Mouse (Mus musculus): Measurements from ENCODE around the gene Ppm1f. TPM values are rescaled to one million over a fixed set of nuclear protein-coding genes. Genes with fewer than 3 reads are reported as not detected.
A peak's percentile ranks its signal among the peaks of the same experiment; 100 is the strongest.

Ppm1f gene
- polyA plus RNA-seq, 1 experiment: 17.9 TPM

DNA sequence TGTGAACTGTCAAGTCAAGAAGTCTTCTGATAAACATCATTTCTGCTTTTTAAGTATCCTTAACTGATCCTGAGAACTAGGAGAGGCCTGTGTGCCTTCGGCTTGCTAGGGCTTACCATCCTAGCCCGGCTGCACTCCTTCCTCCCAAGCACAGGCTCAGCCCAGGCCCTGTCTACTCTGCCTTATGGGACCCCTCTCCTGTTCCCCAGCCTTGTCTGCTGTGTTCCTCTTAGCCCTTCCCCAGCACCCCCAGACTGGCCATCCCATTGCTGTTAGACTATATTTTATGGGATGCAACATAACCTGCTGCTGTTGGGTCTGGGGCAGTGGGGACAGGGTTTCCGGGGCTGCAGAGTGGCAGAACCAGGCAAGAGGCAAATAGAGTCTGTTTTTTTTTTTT, 34.1 kb downstream of the Ppm1f start:
- no peak for TF ChIP-seq CEBPB (IDR thresholded peaks at IDR 0.05; ENCODE audit: insufficient read depth, poor library complexity, severe bottlenecking)
- TF ChIP-seq REST (IDR thresholded peaks at IDR 0.05; ENCODE audit: insufficient read depth, insufficient read length): no peak
- no peak for TF ChIP-seq TCF3 (IDR thresholded peaks at IDR 0.05; ENCODE audit: insufficient read length, low read depth)
- TF ChIP-seq TCF12 (IDR thresholded peaks at IDR 0.05; ENCODE audit: insufficient read depth, poor library complexity, severe bottlenecking): no peak
- TF ChIP-seq POLR2AphosphoS2 (IDR thresholded peaks at IDR 0.05; ENCODE audit: insufficient read length, low read depth): no peak
- TF ChIP-seq MYOD1 (IDR thresholded peaks at IDR 0.05; ENCODE audit: control insufficient read depth in 1 of 3, insufficient read length in 2 of 3, low read depth in 2 of 3): no peak
- TF ChIP-seq MYOG (IDR thresholded peaks at IDR 0.05; ENCODE audit: control insufficient read depth in 1 of 3, insufficient read depth in 1 of 3, insufficient read length in 2 of 3, low read depth in 2 of 3): no peak
- TF ChIP-seq SRF (IDR thresholded peaks at IDR 0.05; ENCODE audit: control insufficient read depth, insufficient read length, low read depth): no peak
- no peak for TF ChIP-seq USF1 (IDR thresholded peaks at IDR 0.05; ENCODE audit: low read depth)
- TF ChIP-seq E2F4 (IDR thresholded peaks at IDR 0.05; ENCODE audit: insufficient read depth): no peak
- TF ChIP-seq POLR2A (IDR thresholded peaks at IDR 0.05; ENCODE audit: insufficient read length, low read depth): no peak
- TF ChIP-seq MAX (IDR thresholded peaks at IDR 0.05; ENCODE audit: low read depth): no peak
- no peaks in the 10 kb centered on the region for H3K27me3 ChIP-seq (ENCODE audit: control insufficient read depth, insufficient read depth, insufficient read length)
- H3K4me2 ChIP-seq (ENCODE audit: low read depth): no peak overlapping the region
- no peak overlapping the region for H3ac ChIP-seq (ENCODE audit: control insufficient read depth, insufficient read length)
- no peaks in the 10 kb centered on the region for H3K36me3 ChIP-seq (ENCODE audit: control insufficient read depth, insufficient read depth)
- H3K4me3 ChIP-seq: no peak overlapping the region
- no peaks in the 10 kb centered on the region for H3K79me2 ChIP-seq (ENCODE audit: control insufficient read depth, insufficient read depth)

DNA sequence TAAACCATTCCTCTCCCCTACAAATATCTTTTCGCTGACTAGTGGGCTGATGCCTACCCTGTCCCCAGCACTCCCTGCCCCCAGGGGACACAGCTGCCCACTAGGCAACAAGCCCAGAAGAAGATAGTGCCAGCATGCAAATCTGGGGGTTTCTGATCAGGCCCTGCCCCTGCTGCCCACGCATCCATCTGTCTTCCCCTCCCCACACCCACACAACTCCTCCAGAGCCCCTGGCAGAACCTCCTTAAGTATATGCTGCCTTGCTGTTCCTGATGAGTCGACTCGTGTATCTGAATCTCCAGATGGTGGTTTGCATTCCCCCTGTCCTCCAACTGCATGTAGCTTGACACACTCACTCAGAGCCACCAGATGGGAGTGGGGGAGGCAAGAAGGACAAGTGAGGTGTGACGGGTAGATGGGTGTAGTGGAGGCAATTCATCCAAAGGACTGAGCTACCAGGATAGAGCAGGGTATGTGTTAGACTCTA, 34.6 kb downstream of the Ppm1f start:
- no peak overlapping the region for H3K4me2 ChIP-seq (ENCODE audit: low read depth)
- no peaks in the 10 kb centered on the region for H3K27me3 ChIP-seq (ENCODE audit: control insufficient read depth, insufficient read depth, insufficient read length)
- H3ac ChIP-seq (ENCODE audit: control insufficient read depth, insufficient read length): no peak overlapping the region
- no peaks in the 10 kb centered on the region for H3K79me2 ChIP-seq (ENCODE audit: control insufficient read depth, insufficient read depth)
- TF ChIP-seq TCF12 (IDR thresholded peaks at IDR 0.05; ENCODE audit: insufficient read depth, poor library complexity, severe bottlenecking) (no peak), MYOG (IDR thresholded peaks at IDR 0.05; ENCODE audit: control insufficient read depth in 1 of 3, insufficient read depth in 1 of 3, insufficient read length in 2 of 3, low read depth in 2 of 3) (peak in 1 of 3 experiments; percentile 51), MYOD1 (IDR thresholded peaks at IDR 0.05; ENCODE audit: control insufficient read depth in 1 of 3, insufficient read length in 2 of 3, low read depth in 2 of 3) (peak in 2 of 3 experiments; percentile 17 to 33), CEBPB (IDR thresholded peaks at IDR 0.05; ENCODE audit: insufficient read depth, poor library complexity, severe bottlenecking) (no peak), E2F4 (IDR thresholded peaks at IDR 0.05; ENCODE audit: insufficient read depth) (no peak), MAX (IDR thresholded peaks at IDR 0.05; ENCODE audit: low read depth) (no peak), USF1 (IDR thresholded peaks at IDR 0.05; ENCODE audit: low read depth) (no peak), TCF3 (IDR thresholded peaks at IDR 0.05; ENCODE audit: insufficient read length, low read depth) (no peak)
- no peaks in the 10 kb centered on the region for H3K36me3 ChIP-seq (ENCODE audit: control insufficient read depth, insufficient read depth)
- H3K4me3 ChIP-seq: no peak overlapping the region

DNA sequence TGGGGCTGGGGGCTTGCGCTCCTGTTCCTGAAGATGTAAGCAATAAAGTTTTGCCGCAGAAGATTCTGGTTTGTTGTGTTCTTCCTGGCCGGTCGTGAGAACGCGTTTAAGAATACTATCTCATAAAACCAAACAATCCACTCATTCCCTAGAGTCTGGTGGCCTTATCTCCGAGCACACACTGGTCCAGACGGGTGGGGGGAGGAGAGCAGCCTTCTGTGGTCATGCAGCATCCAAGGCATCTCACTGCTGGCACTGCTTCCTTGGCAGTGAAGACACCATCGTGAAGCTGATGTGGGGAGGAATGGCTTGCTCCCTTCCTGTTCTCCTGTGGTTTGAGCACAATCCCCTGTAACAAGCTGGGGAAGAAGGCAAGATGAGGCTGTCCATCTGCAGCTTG, 43.3 kb downstream of the Ppm1f start:
- no peak for TF ChIP-seq SRF (IDR thresholded peaks at IDR 0.05; ENCODE audit: control insufficient read depth, insufficient read length, low read depth)
- no peak for TF ChIP-seq POLR2A (IDR thresholded peaks at IDR 0.05; ENCODE audit: insufficient read length, low read depth)
- TF ChIP-seq MYOG (IDR thresholded peaks at IDR 0.05; ENCODE audit: control insufficient read depth in 1 of 3, insufficient read depth in 1 of 3, insufficient read length in 2 of 3, low read depth in 2 of 3): no peak
- no peak for TF ChIP-seq E2F4 (IDR thresholded peaks at IDR 0.05; ENCODE audit: insufficient read depth)
- no peak for TF ChIP-seq USF1 (IDR thresholded peaks at IDR 0.05; ENCODE audit: low read depth)
- TF ChIP-seq POLR2AphosphoS2 (IDR thresholded peaks at IDR 0.05; ENCODE audit: insufficient read length, low read depth): no peak
- TF ChIP-seq TCF12 (IDR thresholded peaks at IDR 0.05; ENCODE audit: insufficient read depth, poor library complexity, severe bottlenecking): no peak
- TF ChIP-seq CEBPB (IDR thresholded peaks at IDR 0.05; ENCODE audit: insufficient read depth, poor library complexity, severe bottlenecking): no peak
- TF ChIP-seq TCF3 (IDR thresholded peaks at IDR 0.05; ENCODE audit: insufficient read length, low read depth): no peak
- Histone ChIP-seq H3K4me2 (ENCODE audit: low read depth) (no peak overlapping the region), H3K36me3 (ENCODE audit: control insufficient read depth, insufficient read depth) (no peaks in the 10 kb centered on the region), H3K27me3 (ENCODE audit: control insufficient read depth, insufficient read depth, insufficient read length) (no peaks in the 10 kb centered on the region), H3ac (ENCODE audit: control insufficient read depth, insufficient read length) (no peak overlapping the region), H3K4me3 (no peak overlapping the region), H3K79me2 (ENCODE audit: control insufficient read depth, insufficient read depth) (no peaks in the 10 kb centered on the region)

DNA sequence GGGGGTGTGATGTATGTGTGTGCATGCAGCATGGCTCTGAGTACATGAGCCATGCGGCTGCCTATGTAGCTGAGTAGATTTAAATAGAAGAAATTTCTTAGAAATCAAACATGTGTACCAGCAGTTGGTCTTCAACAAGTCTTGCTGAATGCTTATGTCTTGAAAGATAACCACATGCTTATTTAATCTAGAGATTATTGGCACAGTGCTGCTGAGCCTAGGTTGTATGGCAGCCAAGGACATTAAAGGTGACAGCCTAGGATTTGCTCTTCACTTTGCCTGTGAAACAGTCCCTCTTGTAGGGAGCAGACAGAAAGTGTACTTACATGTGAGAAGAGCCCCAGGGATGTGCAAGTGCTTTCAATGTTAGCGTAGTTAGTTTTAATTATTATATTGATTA, 44.8 kb downstream of the Ppm1f start:
- no peak for TF ChIP-seq REST (IDR thresholded peaks at IDR 0.05; ENCODE audit: insufficient read depth, insufficient read length)
- H3K27me3 ChIP-seq (ENCODE audit: control insufficient read depth, insufficient read depth, insufficient read length): no peaks in the 10 kb centered on the region

DNA sequence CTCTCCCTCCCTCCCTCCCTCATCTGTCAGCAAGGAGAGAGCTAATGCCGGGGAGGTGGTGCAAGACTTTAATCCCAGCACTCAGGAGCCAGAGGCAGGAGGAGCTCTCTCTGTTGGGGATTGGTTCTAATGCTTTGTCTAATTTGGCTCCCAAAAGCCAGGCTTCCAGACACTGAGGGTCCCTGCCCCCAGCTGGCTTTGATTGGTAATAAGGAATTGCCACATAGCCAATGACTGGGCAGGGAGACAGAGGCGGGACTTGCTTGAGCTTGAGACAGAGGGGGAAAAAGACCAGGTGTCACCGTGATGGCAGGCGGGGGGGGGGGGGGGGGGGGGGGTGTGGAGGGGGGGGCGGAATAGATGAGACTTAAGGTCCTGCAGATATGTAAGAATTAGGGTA, 62.3 kb downstream of the Ppm1f start:
- no peaks in the 10 kb centered on the region for H3K36me3 ChIP-seq (ENCODE audit: control insufficient read depth, insufficient read depth)
- H3K4me2 ChIP-seq (ENCODE audit: low read depth): no peak overlapping the region
- no peaks in the 10 kb centered on the region for H3K79me2 ChIP-seq (ENCODE audit: control insufficient read depth, insufficient read depth)
- no peak overlapping the region for H3ac ChIP-seq (ENCODE audit: control insufficient read depth, insufficient read length)
- no peak overlapping the region for H3K4me3 ChIP-seq
- TF ChIP-seq MYOD1 (IDR thresholded peaks at IDR 0.05; ENCODE audit: control insufficient read depth in 1 of 3, insufficient read length in 2 of 3, low read depth in 2 of 3): no peak
- no peak for TF ChIP-seq SRF (IDR thresholded peaks at IDR 0.05; ENCODE audit: control insufficient read depth, insufficient read length, low read depth)
- TF ChIP-seq E2F4 (IDR thresholded peaks at IDR 0.05; ENCODE audit: insufficient read depth): no peak
- TF ChIP-seq POLR2AphosphoS2 (IDR thresholded peaks at IDR 0.05; ENCODE audit: insufficient read length, low read depth): no peak
- TF ChIP-seq REST (IDR thresholded peaks at IDR 0.05; ENCODE audit: insufficient read depth, insufficient read length): no peak
- TF ChIP-seq TCF12 (IDR thresholded peaks at IDR 0.05; ENCODE audit: insufficient read depth, poor library complexity, severe bottlenecking): no peak
- no peak for TF ChIP-seq MYOG (IDR thresholded peaks at IDR 0.05; ENCODE audit: control insufficient read depth in 1 of 3, insufficient read depth in 1 of 3, insufficient read length in 2 of 3, low read depth in 2 of 3)
- TF ChIP-seq TCF3 (IDR thresholded peaks at IDR 0.05; ENCODE audit: insufficient read length, low read depth): no peak
- TF ChIP-seq CEBPB (IDR thresholded peaks at IDR 0.05; ENCODE audit: insufficient read depth, poor library complexity, severe bottlenecking): no peak
- TF ChIP-seq POLR2A (IDR thresholded peaks at IDR 0.05; ENCODE audit: insufficient read length, low read depth): no peak
- no peak for TF ChIP-seq USF1 (IDR thresholded peaks at IDR 0.05; ENCODE audit: low read depth)
- no peak for TF ChIP-seq MAX (IDR thresholded peaks at IDR 0.05; ENCODE audit: low read depth)
- H3K27me3 ChIP-seq (ENCODE audit: control insufficient read depth, insufficient read depth, insufficient read length): no peaks in the 10 kb centered on the region

More for the DNA sequence above, 44.8 kb downstream of the Ppm1f start:
- Histone ChIP-seq H3K79me2 (ENCODE audit: control insufficient read depth, insufficient read depth) (no peaks in the 10 kb centered on the region), H3K4me3 (no peak overlapping the region), H3K36me3 (ENCODE audit: control insufficient read depth, insufficient read depth) (no peaks in the 10 kb centered on the region), H3ac (ENCODE audit: control insufficient read depth, insufficient read length) (no peak overlapping the region), H3K4me2 (ENCODE audit: low read depth) (no peak overlapping the region)
